Mouse (Mus musculus) right cerebral cortex, postnatal 25 days (tissue): Measurements from ENCODE around the gene Fhl2.
A peak's percentile ranks its signal among the peaks of the same experiment; 100 is the strongest.

Experiments
- DNase-seq: peaks from one replicate; pipeline ENCODE4 v3.0.0; 2022

Gene Fhl2

DNA sequence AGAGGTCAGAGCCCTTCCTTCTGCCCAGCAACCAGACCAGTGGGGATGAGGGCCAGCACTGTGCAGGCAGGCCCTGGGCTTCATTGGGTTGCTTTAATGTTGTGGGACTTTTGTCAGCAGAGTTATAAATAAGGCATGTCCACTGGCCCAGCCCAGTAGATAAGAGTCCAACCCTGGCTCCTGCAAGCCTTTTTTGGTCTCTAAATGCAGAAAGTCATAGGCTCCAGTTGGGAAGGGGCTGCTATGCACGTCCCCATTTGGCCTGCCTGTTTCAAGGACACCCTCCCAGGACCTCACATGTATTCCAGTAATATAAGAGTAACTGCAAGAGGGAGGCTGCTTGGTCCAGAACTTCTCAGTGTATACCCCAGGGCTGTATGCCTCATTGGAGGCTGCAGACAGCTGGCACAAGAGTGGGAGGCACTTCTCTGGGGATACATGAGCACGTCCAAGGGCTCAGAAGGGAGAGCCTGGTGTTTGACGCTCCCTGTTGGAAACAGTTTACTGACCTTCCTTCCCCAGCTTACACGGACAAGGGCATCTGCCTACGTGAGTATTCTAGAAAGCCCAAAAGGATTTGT lies at the start of gene Fhl2:
Fhl2 (minus strand) TSS at position 324 of the 581 bp plus-strand sequence.
- no peak for DNase-seq

DNA sequence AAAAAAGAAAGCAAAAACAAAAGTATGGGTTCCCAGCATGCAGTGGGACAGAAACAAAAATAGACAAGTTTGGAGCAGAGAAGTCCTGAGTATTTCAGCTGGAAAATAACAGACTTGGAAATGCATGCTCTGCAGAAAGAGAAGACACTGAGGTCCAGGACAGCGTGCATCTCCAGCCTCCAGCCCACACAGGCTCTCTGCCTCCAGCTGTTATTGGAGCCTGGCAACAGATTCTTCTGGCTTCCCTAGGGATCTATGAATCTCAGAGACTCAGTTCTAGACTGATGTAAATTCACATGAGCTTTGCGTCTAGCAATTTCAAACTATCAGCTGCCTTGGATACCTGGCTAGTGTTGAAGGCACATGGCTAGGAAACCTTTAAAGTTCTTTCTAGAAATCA lies 48.2 kb upstream of the Fhl2 start:
- no peak for DNase-seq

GRCm38 (mm10) chr1:43241208-43241607 lies 44.4 kb upstream of the Fhl2 start:
- no peak for DNase-seq

DNA sequence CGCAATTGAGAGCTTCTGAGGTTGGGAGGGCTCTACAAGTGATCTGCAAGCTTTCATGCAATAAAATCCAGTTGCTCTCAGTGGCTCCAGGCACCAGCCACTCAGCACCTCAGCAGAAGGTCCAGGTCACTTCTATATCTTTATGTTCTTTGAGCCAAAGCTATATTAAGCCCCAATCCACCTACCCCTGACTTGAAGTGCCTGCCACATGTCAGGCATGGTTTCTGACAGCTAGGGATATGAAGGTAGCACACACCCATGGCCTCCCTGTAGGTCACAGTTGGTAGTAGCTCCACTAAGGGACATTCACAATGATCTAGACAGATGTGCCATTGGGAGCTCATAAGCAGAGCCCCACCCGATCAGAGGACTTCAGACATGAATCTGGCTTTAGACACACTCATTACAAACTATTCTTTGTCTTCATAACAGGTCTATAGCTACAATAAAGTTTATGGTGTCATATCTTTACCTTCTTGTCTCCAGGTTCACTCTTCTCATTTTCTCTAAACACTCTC lies 43.1 kb upstream of the Fhl2 start:
- DNase-seq, result no peak

- no peak for DNase-seq
Observed at GRCm38 (mm10) chr1:43238471-43238870, 41.7 kb upstream of the Fhl2 start.

- DNase-seq, result no peak
Observed at GRCm38 (mm10) chr1:43237360-43238235, 40.8 kb upstream of the Fhl2 start.

GRCm38 (mm10) chr1:43225531-43226151 lies 28.9 kb upstream of the Fhl2 start:
- no peak for DNase-seq

- no peak for DNase-seq
Observed at GRCm38 (mm10) chr1:43224943-43225342, 28.2 kb upstream of the Fhl2 start.

DNA sequence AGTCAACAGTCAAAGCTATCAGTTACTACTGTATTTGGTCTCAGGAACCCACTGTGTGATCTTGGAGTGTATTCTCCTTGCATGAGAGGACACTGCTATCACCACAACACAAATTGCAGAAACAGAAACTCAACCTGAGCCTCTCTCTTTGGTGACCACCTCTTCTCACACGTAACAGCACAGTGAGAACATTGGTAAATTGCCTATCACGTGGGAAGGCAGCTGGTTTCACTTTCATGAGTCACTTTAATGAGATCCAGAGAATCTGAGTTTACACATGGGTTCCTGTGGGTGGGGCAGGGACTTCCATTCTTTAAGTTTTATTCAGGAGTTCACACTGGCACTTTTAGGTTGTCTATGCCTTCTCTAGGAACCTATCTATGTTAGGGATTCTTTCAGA lies 27.4 kb upstream of the Fhl2 start:
- DNase-seq, result no peak

DNA sequence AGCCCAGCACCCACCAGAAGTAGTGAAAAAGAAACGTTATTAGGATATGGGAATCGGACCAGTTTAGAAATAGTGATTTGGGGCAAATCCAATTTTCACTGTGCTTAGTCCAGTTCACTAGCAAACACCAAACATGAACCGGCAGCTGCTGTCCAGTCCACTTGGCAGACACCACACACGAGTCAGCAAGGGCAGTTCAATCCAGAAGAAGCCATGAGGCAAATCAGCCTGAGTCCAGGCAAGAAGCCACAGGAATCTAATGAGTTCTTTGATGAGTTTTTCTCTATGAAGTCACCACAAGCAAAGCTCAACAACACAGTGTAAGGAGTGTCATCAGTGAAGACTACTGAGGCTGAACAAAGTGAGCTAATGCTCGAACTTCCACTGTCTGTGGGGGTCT lies 26.3 kb upstream of the Fhl2 start:
- DNase-seq, result no peak

GRCm38 (mm10) chr1:43218016-43218680 lies 21.4 kb upstream of the Fhl2 start:
- no peak for DNase-seq

- DNase-seq, result no peak
Observed at GRCm38 (mm10) chr1:43215601-43216000, 18.8 kb upstream of the Fhl2 start.

GRCm38 (mm10) chr1:43211274-43211673 lies 14.5 kb upstream of the Fhl2 start:
- no peak for DNase-seq

DNA sequence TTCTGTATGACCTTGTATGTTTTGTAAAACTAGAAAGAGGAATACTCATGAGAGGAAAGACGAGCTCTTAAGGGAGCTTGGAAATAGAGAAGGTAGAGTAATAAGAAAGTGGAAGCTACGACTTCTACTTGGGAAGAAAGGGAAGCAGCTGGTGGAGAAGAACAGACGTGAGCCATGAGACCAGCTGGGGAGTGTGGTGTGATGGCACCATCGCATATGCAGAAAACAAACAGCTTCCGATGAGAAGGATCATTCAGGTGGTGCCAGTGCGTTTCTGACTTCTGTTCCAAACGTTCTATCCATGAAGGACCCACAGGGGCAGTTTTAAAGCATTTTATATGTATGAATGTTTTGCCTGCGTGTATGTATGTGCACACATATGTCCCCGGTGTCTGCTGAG lies 13.5 kb upstream of the Fhl2 start:
- DNase-seq, result peak; percentile 17

DNA sequence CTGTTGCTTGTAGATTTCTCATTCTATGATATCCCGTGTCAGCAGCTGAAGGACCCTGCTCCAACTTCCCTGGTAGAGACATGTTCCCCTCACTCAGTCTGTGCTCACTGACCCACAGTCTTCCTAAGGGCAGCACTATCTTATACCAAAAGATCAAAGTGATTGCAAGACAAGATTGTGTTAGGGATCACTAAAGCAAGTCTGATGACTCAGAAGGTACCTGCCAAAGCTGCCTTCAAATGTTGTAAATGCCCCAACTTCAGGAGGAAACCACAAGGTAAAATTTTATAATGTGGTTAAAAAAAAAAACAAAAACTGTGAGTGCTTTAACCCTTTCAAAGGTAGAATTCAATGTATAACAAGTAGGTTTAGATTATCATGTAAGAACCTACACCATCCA lies 10.4 kb upstream of the Fhl2 start:
- DNase-seq, result no peak

DNA sequence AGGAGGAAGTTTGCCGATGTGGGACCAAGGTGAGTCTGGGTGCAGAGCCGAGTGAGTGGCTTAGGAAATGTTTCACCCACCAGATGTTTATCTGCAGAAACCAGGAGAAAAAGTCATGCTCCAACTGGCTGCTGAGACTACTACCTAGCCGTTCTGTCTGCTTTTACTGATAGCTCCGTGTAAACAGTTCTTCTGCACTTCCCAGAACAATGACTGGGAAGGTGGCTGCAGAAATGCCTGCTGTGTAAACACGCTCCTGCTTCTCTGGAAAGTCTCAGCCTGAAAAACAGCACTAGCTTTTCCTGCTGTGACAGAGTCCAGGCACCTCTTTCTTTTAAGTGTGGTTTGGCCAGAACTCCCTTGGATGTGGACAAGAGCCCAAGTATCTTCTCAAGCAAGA lies 6.5 kb upstream of the Fhl2 start:
- DNase-seq, result no peak

DNA sequence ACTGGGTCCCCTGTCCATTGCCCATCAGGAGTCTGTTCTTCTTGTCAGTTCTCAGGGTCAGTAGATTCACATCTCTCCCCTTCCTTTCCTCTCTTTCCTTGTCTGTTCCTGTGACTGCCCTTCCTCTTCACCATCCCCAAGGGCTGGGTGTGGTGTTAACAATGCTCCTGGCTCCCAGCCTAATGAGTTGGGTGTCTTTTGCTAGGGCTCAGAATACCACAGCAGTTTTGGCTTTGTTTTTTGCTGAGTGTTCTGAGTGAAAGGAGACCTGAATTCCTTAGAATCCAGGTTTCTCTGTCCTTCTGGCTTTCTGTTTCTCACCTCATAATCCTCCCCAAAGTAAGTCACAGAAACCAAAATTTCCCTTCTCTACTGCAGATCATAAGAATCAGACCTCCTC lies 5.4 kb upstream of the Fhl2 start:
- DNase-seq, result no peak

DNA sequence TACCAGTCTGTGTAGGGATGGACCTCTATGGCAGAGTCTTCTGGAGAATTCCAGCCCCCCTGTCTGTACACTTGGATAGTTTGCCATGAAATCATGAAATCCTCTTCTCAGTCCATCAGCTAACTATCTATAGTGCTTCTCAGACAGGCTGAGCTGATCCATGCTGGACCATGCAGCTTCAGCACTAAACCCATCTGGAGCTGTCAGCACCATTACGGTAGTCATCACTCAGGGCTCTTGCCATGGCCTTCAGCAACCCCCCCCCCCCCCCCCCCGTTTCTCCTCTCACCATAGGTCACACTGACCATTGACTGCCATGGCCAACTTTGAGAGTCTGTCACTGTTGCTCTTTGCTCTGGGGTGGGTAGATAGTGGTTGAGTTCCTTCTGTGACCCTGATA lies 5.0 kb upstream of the Fhl2 start:
- DNase-seq, result no peak

GRCm38 (mm10) chr1:43199867-43200240 lies 3.1 kb upstream of the Fhl2 start:
- peak; percentile 74 for DNase-seq

GRCm38 (mm10) chr1:43199210-43199866 lies 2.6 kb upstream of the Fhl2 start:
- no peak for DNase-seq

DNA sequence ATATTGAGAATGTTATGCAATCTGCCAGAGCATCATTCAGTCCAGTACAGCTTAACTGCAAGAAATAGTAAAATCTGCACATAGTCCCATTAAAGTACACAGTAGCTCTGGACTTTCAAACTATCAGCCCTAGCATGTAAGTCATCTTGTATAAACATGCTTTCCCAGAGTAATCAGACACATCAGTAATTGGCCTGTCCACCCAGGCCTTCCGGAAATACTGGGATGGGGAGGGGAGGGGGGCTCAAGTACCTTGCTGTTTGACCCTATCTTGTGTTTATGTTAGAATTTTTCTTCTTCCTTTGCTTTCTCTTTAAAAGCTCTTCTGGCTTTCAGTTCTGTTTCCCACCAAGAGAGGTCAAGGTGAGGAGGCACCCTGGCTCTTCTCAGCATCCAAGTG lies 725 bp downstream of the Fhl2 start:
- DNase-seq, result no peak

- DNase-seq, result no peak
Observed at GRCm38 (mm10) chr1:43193423-43193822, 3.4 kb downstream of the Fhl2 start.

GRCm38 (mm10) chr1:43192471-43192870 lies 4.3 kb downstream of the Fhl2 start:
- DNase-seq, result no peak
